Mouse (Mus musculus) E14TG2a.4 (cell line): ENCODE data around the gene Bcar1.

Source experiments
- CTCF ChIP-seq: conservative IDR thresholded peaks from 2 replicates; pipeline ENCODE4 v1.5.1; 2014; ENCODE audit warnings: low read length
- NANOG ChIP-seq: IDR thresholded peaks from 2 replicates; pipeline ENCODE4 v1.6.1; 2014; ENCODE audit warnings: borderline replicate concordance, low read length, mixed read lengths
- POU5F1 ChIP-seq: IDR thresholded peaks from 2 replicates; pipeline ENCODE4 v1.6.1; 2014; ENCODE audit warnings: low read length, borderline replicate concordance

DNA sequence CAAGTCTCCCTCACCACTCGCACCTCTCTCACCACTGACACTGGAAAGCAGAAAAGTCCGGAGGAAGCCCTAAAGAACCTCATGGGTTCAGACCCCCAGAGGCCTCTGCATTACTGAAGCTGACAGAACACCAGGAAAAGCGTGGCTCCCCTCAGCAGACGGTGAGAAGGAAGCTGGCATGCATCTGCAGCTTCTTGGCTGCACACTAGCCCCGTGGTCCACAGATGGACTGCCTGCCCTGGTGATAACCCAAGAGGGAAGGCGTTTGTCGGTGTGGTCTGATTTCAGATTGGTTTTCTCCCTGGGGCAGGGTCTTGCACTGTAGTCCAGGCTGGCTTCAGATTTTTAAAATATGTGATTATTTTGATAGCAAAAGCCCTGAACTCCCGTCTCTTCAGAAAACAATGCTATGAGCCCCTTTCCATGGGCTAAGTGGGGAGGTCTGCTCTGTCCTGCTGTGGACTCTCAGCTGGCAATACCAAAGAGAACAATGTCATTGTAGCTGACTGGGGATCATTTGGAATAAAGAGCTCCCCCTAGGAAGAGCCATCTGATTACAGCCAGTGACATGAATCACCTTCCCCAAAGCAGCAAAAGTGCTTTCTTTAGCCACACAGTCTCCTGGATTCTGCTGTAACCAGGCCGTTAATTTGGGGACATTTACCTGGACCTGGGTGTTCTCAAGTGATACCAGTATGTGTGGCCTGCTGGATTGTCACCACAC lies 39.2 kb upstream of the Bcar1 start:
- no peak for TF ChIP-seq CTCF
- TF ChIP-seq NANOG = no peak
- no peak for TF ChIP-seq POU5F1
